Mouse (Mus musculus): ENCODE data around the gene Vps26b.

The Vps26b gene

DNA sequence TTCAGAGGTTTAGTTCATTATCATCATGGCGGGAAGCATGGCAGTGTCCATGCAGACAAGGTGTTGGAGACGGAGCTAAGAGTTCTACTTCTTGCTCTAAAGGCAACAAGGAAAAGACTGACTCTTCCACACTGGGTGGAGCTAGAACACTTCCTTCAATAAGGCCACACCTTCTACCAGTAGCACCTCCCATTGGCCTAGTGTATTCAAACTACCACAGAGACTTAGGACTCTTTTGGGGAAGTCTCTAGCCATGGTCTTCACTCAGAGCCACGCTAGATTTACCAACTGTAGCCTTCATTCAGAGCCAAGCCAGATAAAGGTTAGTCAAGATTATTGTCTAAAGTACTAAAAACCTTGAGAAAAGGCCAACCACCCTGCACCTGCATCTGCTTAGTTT lies 32.8 kb downstream of the Vps26b start:
- no peak for DNase-seq (ENCODE audit: low spot score in 2 of 2)

DNA sequence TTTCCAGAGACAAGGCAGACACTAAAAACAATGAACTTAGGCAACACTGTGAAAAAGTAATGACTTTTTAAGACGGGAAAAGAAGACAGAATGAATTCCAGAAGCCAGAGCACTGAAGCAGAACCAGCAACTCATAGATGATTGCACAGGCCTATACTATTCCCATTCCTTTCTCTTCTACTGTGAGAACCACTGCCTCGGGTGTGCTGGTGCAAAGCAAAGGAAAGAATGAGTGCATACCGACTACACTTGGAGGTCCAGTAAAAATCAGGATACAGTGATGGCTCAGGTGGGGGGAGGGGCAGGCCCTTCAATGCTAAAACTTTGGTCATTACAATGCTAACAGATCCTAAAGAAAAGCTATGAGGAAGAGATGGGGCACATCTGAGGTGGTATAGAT lies 36.0 kb downstream of the Vps26b start:
- DNase-seq (ENCODE audit: low spot score in 2 of 2): no peak

DNA sequence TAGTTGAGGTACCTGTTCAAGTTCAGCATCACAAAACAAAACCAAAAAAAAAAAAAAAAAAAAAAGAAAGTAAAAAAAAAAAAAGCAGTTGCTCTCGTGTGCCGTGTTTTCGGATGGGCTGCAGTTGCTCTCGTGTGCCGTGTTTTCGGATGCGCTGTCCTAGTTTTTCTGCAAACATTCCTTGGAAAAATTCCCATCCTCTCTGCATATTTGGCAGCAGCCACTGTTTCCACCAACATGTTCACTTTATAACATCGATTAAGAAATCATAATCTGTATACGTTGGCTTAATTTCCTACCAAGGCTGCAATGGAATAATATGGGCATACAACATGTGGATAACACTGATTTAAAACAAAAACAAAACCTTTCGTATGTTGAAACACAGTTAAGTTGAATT lies 36.7 kb downstream of the Vps26b start:
- DNase-seq (ENCODE audit: low spot score in 2 of 2): no peak

DNA sequence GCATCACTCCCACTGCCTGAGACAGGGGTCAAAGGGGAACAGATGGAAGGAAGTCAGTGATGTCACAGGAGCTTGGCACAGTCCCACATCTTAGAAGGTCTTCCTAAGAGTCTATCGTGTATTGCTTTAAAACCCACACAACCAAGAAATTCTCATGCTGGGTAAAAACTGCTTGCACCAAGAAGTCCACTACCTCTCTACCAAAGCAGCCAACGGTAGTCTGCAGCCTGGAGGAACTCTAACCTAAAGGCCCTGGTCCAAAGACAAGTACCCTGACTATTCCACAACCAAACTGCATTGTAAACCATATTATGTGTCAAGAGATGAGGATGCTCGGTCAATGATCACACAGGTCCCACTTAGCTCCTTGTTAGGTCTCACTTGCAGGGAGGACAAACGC lies 39.7 kb downstream of the Vps26b start:
- no peak for DNase-seq (ENCODE audit: low spot score in 2 of 2)

DNA sequence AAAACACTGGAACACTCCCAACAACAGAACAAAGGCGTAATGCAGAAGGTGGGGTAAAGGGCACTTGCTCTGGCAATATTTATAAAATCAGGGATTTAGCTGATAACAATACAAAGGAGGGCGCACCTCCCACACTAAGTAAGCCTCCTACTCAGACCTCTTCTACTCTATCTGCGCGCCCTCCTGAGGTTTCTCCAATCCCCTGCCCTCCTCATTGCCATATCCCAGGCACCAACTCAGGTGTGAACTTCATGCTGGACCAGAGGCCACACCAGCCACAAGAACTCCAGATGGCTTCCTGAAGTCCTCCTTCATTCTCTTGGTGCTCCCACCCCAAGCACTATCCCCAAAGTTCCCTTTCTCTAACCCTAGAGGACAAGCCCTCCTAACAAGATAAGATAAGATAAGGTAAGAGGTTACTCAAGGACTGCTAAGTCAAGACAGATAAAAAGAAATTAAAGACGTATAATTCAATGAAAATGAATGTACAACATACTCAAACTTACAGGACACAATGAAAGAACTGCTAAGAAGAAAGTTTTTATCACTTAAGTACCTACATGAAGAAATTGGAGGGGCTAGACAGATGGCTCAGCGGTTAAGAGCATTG lies 44.1 kb downstream of the Vps26b start:
- no peak for DNase-seq (ENCODE audit: low spot score in 2 of 2)

DNA sequence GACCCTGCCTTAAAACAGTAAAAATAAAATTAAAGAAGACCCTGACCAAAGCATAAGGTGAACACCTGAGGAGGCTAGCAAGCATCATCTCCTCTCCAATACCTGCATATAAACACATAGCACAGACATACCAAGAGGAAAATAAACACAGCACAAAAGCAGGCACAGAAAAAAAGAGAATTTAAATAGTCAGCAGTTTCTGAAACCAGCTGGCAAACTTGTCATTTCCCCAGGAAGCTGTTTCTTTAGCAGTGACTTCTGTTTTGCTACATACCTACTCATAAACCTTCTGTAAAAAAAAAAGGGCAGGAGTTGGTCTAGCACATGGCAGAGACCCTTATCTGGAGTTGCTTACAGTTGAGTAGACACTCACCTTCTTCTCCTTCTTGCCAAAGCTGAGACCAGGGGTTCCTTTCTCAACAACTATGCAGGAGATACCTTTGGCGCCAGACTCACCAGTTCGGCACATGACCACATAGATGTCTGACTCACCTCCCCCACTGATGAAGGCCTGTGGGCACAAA lies 44.7 kb downstream of the Vps26b start:
- DNase-seq (ENCODE audit: low spot score in 2 of 2): no peak

DNA sequence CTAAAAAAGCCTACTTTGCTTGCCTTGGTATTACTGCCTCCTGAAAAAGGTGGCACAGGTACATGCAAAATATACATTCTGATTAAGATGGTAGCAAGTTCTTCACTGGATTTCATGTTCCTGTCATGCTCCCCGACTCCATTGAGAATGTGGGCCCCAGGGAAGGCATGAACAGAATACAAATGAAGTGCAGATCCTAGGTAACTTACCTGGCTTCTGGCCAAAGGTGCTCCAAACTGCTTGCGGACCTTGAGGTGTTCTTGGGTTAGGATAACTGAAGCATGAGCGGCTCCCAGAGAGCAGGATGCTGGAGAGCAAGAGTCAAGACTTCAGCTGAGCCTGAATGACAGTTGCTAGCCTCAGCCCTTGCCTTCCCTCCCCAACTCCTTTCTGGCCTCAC lies 51.1 kb downstream of the Vps26b start:
- DNase-seq (ENCODE audit: low spot score in 2 of 2): no peak

DNA sequence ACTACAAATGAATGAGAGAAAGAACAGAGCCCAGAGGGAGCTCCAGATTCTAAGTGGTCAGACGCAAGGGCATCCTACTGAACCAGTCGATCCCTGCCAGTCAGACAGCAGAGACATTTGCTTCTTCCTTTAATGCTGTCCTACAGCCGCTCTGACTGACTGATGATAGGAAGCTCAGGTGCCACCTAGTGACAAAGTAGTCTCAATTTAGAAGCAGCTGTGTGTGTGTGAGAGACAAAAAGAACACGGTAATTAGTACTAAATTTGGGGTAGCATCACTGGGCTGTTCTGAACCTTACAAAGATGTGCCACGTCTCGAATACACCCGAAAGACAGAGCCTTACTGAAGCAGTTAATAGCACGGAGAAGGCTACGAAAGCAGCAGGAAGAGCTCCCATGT lies 52.1 kb downstream of the Vps26b start:
- no peak for DNase-seq (ENCODE audit: low spot score in 2 of 2)

All from spleen, postnatal 10 days (tissue).